Mouse (Mus musculus) heart, postnatal 0 days (tissue): ENCODE results near the gene Notch2.

ENCODE experiments used
- CTCF ChIP-seq: IDR thresholded peaks from 2 replicates; pipeline ENCODE4 v1.5.1; 2016; ENCODE audit warnings: antibody characterized with exemption, control low read depth, low read depth
- EP300 ChIP-seq: IDR thresholded peaks from 2 replicates; pipeline ENCODE4 v1.6.1; 2016; ENCODE audit warnings: antibody characterized with exemption, low read depth

DNA sequence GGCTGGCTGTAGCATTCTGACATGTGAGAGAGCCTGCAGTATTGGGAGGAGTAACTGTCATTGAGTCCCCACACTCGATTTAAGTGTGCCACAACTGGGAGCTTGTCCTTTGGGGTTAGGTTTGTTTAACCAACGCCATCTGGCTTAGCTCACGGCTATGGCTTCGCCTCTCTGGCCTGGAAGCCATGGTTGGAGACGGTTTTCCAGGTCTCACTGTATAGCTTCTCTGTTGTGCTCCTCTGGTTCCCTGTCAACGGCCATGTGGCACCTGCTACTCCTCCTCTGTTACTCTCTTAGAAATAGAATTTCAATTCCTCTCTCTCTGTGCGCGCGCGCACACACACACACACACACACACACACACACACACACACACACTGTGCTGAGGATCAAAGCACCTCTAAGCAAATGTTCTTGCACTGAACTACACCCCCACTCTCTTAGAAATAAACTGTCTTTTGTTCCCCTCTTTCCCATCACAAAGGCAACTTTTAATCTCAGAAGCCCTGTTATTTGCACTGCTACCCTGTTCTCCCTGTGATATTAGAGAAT is 171.9 kb downstream of the Notch2 start:
- no peak for TF ChIP-seq CTCF
- no peak for TF ChIP-seq EP300
